Mouse (Mus musculus) layer of hippocampus, adult 9-10 months (tissue): ENCODE data around the gene Slc4a3.

Experiments
- DNase-seq: peaks from one replicate; pipeline ENCODE4 v3.0.0; 2022; ENCODE audit warnings: low spot score

Gene Slc4a3

GRCm38 (mm10) chr1:75521321-75522031, 24.6 kb upstream of the Slc4a3 start, which contains the start of gene Stk11ip:
Stk11ip (plus strand) TSS chr1:75521529.
- DNase-seq = peak; percentile 89

GRCm38 (mm10) chr1:75524679-75525078, 21.4 kb upstream of the Slc4a3 start:
- DNase-seq = no peak

- DNase-seq = no peak
Measured at GRCm38 (mm10) chr1:75530546-75530945, 15.5 kb upstream of the Slc4a3 start.

GRCm38 (mm10) chr1:75532280-75533172, 13.5 kb upstream of the Slc4a3 start:
- no peak for DNase-seq

GRCm38 (mm10) chr1:75533325-75534252, 12.5 kb upstream of the Slc4a3 start:
- DNase-seq = no peak

- no peak for DNase-seq
Measured at GRCm38 (mm10) chr1:75537587-75537986, 8.5 kb upstream of the Slc4a3 start.

- no peak for DNase-seq
Measured at GRCm38 (mm10) chr1:75538597-75539190, 7.4 kb upstream of the Slc4a3 start.

- no peak for DNase-seq
Measured at GRCm38 (mm10) chr1:75541496-75541895, 4.6 kb upstream of the Slc4a3 start.

GRCm38 (mm10) chr1:75544351-75544750, 1.7 kb upstream of the Slc4a3 start:
- no peak for DNase-seq

- DNase-seq = no peak
Measured at GRCm38 (mm10) chr1:75547351-75547750, 1.3 kb downstream of the Slc4a3 start.

GRCm38 (mm10) chr1:75548083-75548482, 2.0 kb downstream of the Slc4a3 start:
- DNase-seq = no peak

GRCm38 (mm10) chr1:75548871-75549270, 2.8 kb downstream of the Slc4a3 start:
- no peak for DNase-seq

- DNase-seq = no peak
Measured at GRCm38 (mm10) chr1:75549289-75550279, 3.5 kb downstream of the Slc4a3 start.

- DNase-seq = no peak
Measured at GRCm38 (mm10) chr1:75550586-75550985, 4.5 kb downstream of the Slc4a3 start.

- no peak for DNase-seq
Measured at GRCm38 (mm10) chr1:75555680-75556079, 9.6 kb downstream of the Slc4a3 start.

- DNase-seq = no peak
Measured at GRCm38 (mm10) chr1:75556143-75556781, 10.2 kb downstream of the Slc4a3 start.

GRCm38 (mm10) chr1:75557041-75557440, 11.0 kb downstream of the Slc4a3 start:
- DNase-seq = no peak

GRCm38 (mm10) chr1:75558388-75559178, 12.5 kb downstream of the Slc4a3 start:
- DNase-seq = no peak
